In genomic region chr5:93207006-93207348, GRCm38 (mm10) we compare ENCODE assay signal across 9 mouse cellular contexts. TPM values are rescaled to one million over a fixed set of nuclear protein-coding genes. Genes with fewer than 3 reads are reported as not detected.
DNase-seq lines count a peak whose midpoint lies in the region; ATAC-seq and TF ChIP-seq lines count a peak whose summit lies in the region.
"Had no signal": no experiment of that assay in that cellular context is flagged by ENCODE, and none has a peak within 500 bp of the region (broad histone marks: within the 10 kb centered on the region; RNA-seq: fewer than 3 reads in every experiment).

No protein-coding gene starts in this region.

- DNase-seq in layer of hippocampus, adult 2 months (ENCODE audit: low spot score in 2 of 2), result peak in 1 of 2 experiments; percentile 22
- no peak for DNase-seq in layer of hippocampus, adult 18-20 months (ENCODE audit: low spot score in 2 of 2)
- peak; percentile 58 for DNase-seq in MN1 (ENCODE audit: low spot score)
- no peak for DNase-seq in B cell, adult 2 months

- H3K4me2 ChIP-seq in limb, embryonic 15.5 days, result peak overlapping the region; percentile 55
- H3K4me2 ChIP-seq in midbrain, embryonic 15.5 days, result peak overlapping the region; percentile 78

- no peaks in the 10 kb centered on the region for H3K27me3 ChIP-seq in erythroblast, embryonic 14.5 days (ENCODE audit: control insufficient read depth)
- H3K27me3 ChIP-seq in limb, embryonic 15.5 days, result no peaks in the 10 kb centered on the region
- no peaks in the 10 kb centered on the region for H3K27me3 ChIP-seq in midbrain, embryonic 15.5 days (replicated peaks)

- H3K4me1 ChIP-seq in erythroblast, embryonic 14.5 days (ENCODE audit: control insufficient read depth), result peaks cover 29% of the 10 kb centered on the region
- peaks cover 2% of the 10 kb centered on the region; the same call in 1 of the 2 replicates for H3K4me1 ChIP-seq in limb, embryonic 15.5 days
- peaks cover 25% of the 10 kb centered on the region for H3K4me1 ChIP-seq in midbrain, embryonic 15.5 days

- peak overlapping the region; percentile 76 for H3K4me3 ChIP-seq in layer of hippocampus, adult 2 months
- H3K4me3 ChIP-seq in erythroblast, embryonic 14.5 days (replicated peaks), result peak overlapping the region; percentile 87
- peak overlapping the region; percentile 93 for H3K4me3 ChIP-seq in limb, embryonic 15.5 days
- H3K4me3 ChIP-seq in midbrain, embryonic 15.5 days, result peak overlapping the region; percentile 98

- ATAC-seq in inflammation-experienced regulatory T-cells, adult 6 months, result peak; percentile 15
- no peak; the same call in 1 of the 2 replicates for ATAC-seq in limb, embryonic 15.5 days (ENCODE audit: insufficient number of reproducible peaks, low FRiP score, low TSS enrichment, low read depth)
- ATAC-seq in midbrain, embryonic 15.5 days (replicated peaks), result no peak

- TF ChIP-seq CTCF in layer of hippocampus, adult 2 months (conservative IDR thresholded peaks at IDR 0.05), result no peak

- under 1% methylated on average over 6 of the region's 6 CpGs for WGBS in limb, embryonic 15.5 days
- 5% methylated on average over 6 of the region's 6 CpGs for WGBS in midbrain, embryonic 15.5 days

- H3K9me3 ChIP-seq in erythroblast, embryonic 14.5 days (ENCODE audit: control insufficient read depth, low read length), result no peaks in the 10 kb centered on the region
- no peaks in the 10 kb centered on the region for H3K9me3 ChIP-seq in limb, embryonic 15.5 days
- H3K9me3 ChIP-seq in midbrain, embryonic 15.5 days, result no peaks in the 10 kb centered on the region

- H3K36me3 ChIP-seq in erythroblast, embryonic 14.5 days (ENCODE audit: control insufficient read depth), result peaks cover 10% of the 10 kb centered on the region
- H3K36me3 ChIP-seq in limb, embryonic 15.5 days, result no peaks in the 10 kb centered on the region
- H3K36me3 ChIP-seq in midbrain, embryonic 15.5 days (replicated peaks), result no peaks in the 10 kb centered on the region

- H3K27ac ChIP-seq in layer of hippocampus, adult 2 months, result peak overlapping the region; percentile 96
- peak overlapping the region; percentile 96 for H3K27ac ChIP-seq in limb, embryonic 15.5 days
- peak overlapping the region; percentile 92 for H3K27ac ChIP-seq in midbrain, embryonic 15.5 days

- H3K9ac ChIP-seq in limb, embryonic 15.5 days, result 0 out of 2 replicates have a peak overlapping the region, but pooled peaks have one; percentile 40
- H3K9ac ChIP-seq in midbrain, embryonic 15.5 days, result peak overlapping the region; percentile 96

RNA-seq across cellular contexts. Expression of gene 2010109A12Rik, which starts 0.7 kb away (rescaled TPM):
- total RNA-seq in layer of hippocampus, adult 2 months (2021), result 1 to 10 TPM; 1.1 to 1.8 TPM
- total RNA-seq in layer of hippocampus, adult 18-20 months (2021), result under 1 TPM; 0.84 to 0.86 TPM
- polyA plus RNA-seq in erythroblast, embryonic 14.5 days (2012), result not detected in 2 replicates
- 1 to 10 TPM in 2 of 3 experiments, not detected in 1; 1.6 to 2.3 TPM for polyA plus RNA-seq in inflammation-experienced regulatory T-cells, adult 6 months (2017; shearing (Covaris generic))
- polyA plus RNA-seq in limb, embryonic 15.5 days (2015; fragmentation: Nextera tagmentation; extraction: Ambion mirVana), result 0.96 and 1.8 TPM in 2 replicates
- 2.3 and 2.4 TPM in 2 replicates for polyA plus RNA-seq in midbrain, embryonic 15.5 days (2015; fragmentation: Nextera tagmentation; extraction: Ambion mirVana)
- polyA plus RNA-seq: large intestine, adult 2 months had no signal

RNA-seq across cellular contexts. Expression of gene Ccni, which starts 0.7 kb away (rescaled TPM):
- total RNA-seq in layer of hippocampus, adult 2 months (2021), result 100 to 1,000 TPM; 251 to 256 TPM
- total RNA-seq in layer of hippocampus, adult 18-20 months (2021), result 100 to 1,000 TPM; 248 to 262 TPM
- polyA plus RNA-seq in erythroblast, embryonic 14.5 days (2012), result 5.8 and 8.2 TPM in 2 replicates
- 10 to 100 TPM; 82.9 to 99.1 (median 84.9) TPM for polyA plus RNA-seq in inflammation-experienced regulatory T-cells, adult 6 months (2017; shearing (Covaris generic))
- polyA plus RNA-seq in limb, embryonic 15.5 days (2015; fragmentation: Nextera tagmentation; extraction: Ambion mirVana), result 71.1 and 93.7 TPM in 2 replicates
- 136 and 143 TPM in 2 replicates for polyA plus RNA-seq in midbrain, embryonic 15.5 days (2015; fragmentation: Nextera tagmentation; extraction: Ambion mirVana)
